Mouse (Mus musculus) CD4-positive helper T cell, adult 2 months (primary cell): ENCODE results near the gene Rasal2.
A peak's percentile ranks its signal among the peaks of the same experiment; 100 is the strongest.

Experiments used
- DNase-seq: peaks from one replicate; pipeline ENCODE4 v3.0.0-alpha.2; 2012; ENCODE audit warnings: low read depth, missing footprints, low spot score

Gene Rasal2

DNA sequence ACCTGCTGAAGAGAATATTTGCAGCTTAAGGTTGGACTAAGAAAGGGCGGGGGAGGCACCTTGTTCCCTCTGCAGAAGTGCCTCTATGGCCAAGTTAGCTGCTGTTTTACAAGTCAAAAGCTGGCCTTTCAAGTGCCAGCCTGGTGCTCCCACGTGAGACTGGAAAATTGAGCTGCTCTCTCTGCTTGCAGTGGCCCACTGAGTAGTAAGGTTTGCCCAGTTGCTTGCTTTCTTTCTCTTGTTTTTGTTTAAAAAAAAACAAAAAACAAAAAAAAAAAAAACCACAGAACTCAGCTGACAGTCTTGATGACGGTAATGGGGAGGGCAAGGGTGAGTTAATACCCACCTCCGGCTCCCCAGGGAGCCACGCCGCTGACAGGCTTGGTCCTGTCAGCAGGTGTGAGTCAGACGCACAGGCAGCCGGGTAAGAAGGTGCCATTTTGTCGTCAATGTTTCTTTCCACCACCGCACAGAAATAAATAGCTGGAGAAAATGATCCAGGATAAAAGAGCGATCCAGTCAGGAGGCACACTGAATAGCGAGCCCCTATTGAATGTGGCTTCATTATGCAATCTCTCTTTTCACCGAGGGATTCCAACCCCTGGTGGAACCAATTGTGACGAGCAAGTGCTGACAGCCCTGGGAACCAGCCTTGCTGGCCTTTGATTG is 27.7 kb upstream of the Rasal2 start:
- no peak for DNase-seq

DNA sequence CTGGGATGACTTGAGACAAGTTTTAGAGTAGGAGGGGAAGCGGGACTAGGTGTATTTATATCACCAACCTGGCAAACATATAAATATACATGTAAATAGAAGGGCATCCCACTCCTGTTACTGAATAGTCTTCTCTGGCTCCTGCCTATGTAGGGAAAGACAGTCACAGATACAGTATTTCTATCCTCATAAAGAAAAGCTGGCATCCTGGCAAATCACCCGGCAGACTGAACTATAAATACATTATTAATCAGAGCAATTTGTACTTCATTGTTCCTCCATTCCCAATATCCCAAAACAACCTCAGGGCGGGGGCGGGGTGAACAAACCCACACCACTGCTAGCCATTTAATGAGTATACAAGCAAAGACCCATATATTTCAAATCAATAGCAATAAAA is 26.7 kb upstream of the Rasal2 start:
- DNase-seq, result no peak

DNA sequence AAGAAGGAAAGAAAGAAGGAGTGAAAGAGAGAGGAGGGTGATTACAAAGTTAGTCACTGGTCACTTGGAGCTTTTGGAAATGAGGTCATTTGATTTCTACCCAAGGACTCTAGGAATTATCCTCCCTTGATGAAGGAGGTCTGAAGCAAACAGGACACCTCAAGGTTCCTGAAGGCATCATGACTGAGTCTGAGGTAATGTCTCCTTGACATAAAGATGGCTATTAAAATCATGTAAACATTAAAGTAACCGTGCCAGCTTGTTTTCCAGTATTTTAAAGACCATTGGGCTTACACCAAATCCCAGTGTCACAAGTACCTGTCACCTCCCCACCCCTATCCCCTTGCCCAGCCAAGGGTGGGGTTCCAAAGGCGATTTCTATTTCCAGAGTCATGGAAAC is 25.9 kb upstream of the Rasal2 start:
- DNase-seq, result no peak

DNA sequence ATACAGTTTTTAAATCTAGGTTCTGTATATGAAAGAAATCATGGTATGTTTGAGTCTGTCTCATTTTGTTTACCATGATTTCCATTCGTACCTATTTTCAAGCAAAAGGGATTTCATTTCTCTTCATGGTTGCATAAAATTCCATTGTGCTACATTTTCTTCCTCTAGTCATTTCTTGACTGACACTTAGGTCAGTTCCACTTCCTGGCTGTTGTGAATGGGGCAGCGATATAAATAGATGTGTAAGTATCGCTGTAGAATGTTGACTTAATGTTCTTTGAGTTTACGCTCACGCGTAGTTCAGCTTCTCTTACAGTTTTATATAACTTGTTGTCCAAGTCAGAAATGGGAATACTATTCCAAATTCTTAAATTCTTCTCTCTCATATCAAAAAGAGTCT is 23.5 kb upstream of the Rasal2 start:
- no peak for DNase-seq

DNA sequence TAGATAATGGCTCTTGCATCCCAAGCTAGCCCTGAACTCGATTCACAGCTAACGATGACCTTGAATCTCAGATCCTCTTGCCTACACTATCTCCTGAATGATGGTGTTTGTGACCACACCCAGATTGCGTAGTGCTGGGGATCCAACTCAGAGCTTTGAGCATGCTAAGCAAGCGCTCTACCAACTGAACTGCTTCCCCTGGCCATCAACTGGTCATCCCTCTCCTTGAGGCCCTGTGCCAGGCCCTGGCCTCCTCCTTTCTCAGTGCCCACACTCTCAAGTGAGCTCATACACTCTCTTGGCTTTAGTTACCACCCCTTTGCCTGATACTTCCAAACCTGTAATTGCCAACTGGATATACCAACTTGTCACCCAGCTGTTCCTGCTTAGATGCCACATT is 22.0 kb upstream of the Rasal2 start:
- no peak for DNase-seq

DNA sequence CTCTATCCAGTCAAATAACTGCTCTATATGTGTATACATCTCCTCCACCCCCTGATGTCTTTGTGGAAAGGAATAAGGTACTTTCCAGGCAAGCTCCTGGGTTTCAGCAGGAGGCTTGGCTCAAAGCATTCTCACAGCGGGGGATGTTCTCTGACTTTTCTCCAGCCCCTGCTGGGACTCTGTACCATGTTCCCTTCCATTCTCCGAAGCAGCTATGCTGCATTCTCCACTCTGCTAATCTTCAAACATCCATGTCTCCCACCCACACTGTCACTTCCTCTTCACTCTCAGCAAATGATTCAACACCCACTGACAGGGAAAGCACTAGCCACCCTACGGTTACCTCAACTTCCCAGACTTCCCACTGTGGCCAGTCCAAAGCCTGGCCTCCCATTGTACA is 20.9 kb upstream of the Rasal2 start:
- no peak for DNase-seq

DNA sequence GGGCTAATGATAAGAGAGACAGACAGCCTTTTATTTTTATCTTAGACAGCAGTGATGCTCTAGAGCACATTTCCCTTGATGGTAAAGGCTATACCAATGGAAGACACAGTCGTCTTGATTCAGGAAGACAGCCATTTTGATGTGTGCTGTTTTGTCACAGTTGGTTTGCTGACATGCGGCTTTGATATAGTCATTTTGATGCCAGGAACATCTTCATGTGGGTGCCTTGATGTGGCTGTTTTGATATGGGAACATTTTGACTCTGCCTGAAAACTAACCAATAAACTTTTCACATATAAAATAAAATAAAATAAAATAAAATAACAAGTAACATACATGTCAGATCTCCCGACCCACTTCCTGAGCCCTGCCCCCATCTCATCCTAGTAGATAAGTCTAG is 16.0 kb upstream of the Rasal2 start:
- peak; percentile 38 for DNase-seq

DNA sequence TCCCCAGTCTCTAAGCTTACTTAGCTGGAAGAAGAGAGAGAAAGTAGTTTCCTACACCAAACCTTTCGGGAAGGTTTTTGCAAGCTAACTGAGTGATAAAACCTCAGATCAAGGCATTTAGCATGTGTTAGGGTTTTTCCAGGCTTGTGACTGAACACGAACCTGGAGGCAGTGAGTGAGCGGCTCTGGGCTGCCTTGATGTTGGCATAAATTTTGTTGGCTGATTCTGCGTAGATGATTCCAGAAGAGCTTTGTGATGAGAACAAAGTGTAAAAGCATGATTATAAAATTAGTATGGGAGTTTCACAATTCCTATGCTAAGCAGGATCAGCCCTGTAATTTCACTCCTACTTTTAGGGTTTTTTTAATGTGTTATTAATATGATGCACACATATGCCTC is 15.2 kb upstream of the Rasal2 start:
- no peak for DNase-seq

DNA sequence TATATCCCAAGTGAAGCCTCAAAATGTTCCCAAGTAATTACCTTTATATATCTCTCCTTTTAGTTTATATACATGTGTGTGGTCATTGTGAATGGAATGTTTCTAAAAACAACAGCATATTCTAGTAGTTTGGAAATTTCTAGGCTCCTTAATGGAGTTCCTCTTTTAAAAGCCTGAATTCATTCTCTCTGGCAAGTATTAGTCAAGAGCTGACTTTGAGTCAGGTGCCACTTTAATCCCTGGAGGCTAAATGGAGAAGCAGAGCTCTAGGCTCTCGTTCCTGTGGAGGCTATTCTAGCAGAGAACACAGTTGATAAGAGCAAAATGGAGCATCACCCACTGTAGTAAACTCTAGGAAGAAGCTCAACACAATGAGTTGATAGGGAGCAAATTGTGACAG is 14.5 kb upstream of the Rasal2 start:
- DNase-seq, result no peak

DNA sequence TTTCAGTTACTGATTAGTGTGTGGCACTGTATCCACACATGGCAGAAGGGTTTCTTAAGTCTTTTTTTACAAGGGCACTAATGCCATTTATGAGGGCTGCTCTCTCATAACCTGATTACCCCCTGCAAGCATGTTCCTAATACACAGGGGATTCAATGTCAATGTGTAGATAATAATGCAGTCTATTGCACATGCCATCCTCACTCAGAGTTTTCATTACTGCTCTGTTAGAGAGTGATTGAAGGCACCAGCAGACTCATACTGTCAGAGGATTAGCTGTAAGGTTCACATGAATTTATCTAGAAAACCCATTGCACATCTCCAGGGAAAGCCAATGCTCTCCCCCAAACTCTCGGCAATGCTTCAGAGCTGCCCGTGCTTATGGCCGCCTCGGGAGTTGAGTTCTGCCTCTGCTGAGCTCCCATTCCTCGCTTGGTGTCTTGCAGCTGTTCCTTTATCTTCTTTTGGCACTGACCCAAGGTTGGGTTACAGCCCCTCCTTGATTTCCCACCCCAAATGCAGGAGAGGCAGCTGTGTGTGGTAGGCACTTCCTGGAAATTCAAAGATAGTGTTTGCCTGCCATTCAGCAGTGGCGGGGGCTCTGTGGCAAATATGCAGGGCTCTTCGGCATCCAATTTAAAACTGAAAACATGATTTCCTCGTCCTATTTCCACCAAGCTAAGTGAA is 13.5 kb upstream of the Rasal2 start:
- no peak for DNase-seq

DNA sequence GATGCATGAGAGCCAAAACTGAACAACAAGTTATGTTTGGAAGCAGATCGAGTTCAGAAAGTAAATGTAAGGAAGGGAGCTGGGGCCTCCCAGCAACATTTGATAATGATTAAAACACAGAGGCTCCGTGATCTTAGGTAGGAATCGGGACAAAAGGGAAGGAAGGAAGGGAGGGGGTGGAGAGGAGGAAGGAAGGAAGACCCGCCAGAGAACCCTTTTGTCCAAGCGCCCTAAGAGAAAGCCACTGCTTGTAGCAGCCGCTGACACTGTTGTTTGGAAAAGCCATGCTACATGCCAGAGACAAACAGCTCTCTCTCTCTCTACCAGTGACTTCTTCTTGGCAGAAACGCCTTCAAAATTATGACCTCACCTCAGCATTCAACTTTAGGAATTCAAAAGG is 5.5 kb upstream of the Rasal2 start:
- DNase-seq, result no peak

DNA sequence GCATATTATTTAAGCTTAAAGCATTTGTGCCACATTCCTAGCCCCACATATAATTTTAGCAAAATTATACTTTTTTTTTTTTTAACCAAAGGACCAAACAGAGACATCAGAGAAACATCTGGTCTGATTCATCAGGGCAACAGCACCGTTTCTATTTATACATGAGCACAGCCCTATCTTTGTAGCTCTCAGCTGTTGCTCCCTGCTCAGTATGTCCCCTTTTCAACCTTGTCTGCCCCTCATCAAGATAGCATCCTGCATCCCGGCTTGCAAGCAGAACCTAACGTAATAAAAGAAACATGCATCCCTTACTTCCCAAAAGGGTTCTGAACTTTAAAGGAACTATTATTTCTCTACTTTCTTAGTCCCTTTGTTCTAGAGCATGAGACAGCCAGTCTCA is 5.0 kb upstream of the Rasal2 start:
- DNase-seq, result no peak

DNA sequence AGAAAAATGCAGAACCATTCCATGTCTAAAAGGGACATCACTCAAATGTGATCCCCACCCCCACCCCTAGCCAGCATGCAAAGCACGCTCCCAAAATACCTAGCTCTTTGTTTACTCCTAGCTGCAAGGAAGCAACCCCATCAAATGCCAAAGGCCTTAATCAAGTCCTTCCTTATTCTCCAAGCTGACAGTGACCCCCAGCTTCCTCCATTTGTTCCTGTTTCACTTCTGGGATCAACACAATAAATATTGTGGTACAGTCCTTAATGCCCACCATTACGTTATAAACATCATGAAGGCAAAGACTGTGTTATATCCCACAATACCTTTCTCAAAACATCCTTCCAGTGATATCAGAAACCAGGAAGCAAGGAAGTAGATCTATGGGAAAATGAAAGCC is 4.2 kb upstream of the Rasal2 start:
- DNase-seq, result no peak

DNA sequence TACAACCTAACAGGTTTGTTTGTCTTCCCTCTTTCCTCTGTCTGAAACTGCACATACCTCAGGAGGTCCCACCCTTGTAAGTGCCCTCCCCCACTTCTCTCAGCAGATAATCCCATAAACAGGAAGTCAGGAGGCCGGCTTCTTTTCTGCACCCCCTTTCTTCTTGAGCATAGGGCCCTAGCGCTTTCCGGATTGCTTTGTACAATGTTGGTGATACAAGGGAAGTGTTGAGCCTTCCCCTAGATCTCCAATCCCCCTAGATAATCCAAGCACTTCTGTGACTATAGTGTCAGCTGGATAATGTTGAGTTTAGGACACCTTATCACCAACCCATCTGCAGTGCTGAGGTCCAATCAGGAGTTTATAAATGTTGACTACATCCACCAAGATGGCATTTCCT is 3.4 kb upstream of the Rasal2 start:
- no peak for DNase-seq

DNA sequence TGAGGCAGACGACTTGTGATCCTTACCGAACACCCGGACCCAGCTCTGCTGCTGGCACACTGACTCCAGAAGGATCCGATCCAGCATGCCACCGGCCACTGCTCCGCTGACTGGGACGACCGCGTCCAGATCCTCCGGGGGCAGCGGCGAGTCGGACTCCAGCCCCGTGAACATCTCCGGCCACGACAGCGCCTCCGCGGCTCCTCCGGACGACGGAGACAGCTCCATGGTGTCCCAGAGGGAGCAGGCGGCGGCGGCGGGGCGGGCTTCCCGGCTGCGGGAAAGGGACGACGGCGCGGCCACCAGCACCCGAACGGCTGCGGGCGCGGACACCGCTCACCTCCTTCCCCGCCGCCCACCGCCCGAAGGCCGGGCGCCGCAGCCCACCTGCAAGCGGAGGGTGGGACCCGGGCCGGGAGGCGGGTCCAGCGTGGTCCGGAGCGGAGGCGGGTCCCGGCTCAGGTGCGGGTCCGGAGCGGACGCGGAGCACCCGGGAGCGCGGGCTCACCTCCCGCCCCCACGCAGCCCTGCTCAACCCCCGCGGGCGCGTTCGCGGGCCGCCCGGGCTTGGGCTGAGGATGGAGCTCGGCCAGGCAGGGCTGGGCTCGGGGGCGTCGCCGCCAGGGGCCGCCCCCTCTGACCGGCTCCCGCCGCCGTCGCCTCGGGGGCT is 549 bp downstream of the Rasal2 start:
- peak; percentile 39 for DNase-seq

DNA sequence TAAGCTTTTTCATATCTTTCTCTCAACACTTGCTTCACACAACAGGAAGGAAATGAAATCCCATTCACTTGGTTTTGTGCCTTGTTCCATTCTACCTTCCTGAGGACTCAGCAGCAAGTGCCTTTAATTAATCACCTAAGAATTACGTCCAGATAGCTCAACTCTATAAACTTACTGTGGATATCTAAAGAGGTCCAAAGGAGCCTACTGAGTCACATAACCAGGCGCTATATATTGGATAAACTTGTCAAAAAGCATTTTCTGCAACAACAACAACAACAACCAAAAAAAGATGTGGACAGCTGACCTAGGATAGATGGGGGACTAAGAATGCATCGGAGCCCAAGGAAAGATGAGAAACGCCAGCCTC is 1.1 kb downstream of the Rasal2 start:
- peak; percentile 9 for DNase-seq

DNA sequence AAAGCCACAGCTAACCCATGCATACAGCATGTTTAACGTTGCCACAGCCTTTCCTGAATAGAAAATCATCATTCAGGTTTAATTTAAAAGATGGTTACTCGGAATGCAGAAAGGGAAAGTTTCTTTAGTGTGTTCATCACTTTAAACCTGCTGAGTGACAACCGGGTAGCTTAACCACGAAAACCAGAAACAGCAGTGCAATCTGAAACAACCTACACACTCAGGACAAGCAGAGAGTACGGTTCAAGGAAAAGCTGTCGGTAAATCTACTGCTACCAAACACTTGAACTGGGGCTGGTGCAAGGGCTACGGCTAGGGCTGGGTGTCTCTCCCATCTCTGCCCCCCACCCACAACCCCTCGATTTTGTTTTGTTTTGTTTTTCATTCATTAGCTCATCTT is 1.5 kb downstream of the Rasal2 start:
- DNase-seq, result peak; percentile 15

DNA sequence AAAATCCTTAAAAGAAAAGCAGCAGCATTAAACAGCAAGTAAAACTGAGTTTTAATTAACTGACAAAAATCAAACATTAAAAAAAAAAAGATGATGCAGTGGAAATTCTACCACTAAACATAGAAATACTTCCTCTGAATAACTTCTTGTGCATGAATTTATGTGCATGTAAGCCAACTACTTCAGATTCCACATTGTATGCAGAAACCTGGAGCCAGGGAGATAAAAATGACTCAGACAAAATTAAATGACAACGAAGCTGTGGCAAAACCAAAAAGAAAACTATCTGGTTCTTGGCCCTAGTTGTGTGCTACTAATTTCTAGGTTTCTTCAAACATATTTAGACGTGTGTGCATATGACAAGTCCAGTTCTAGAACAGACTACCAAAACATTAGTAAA is 2.7 kb downstream of the Rasal2 start:
- DNase-seq, result no peak

DNA sequence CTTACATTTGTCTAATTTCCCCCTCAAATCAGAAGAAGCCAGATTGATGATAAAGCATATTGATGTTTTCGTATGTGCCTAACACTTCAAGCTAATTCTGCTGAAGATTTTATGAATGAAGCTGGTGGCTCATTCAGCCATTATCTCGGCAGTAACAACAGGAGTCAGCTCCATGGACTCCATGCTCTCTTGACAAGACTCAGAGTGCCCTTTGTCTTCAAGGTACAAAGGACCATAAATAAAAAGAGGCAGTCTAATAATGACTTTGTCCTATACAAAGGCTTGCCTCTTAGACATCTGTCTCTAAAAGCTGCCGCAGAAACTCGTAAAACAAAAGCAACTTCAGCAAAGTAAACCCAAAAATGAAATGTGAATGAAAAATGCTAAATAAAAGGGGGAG is 24.4 kb downstream of the Rasal2 start:
- no peak for DNase-seq

DNA sequence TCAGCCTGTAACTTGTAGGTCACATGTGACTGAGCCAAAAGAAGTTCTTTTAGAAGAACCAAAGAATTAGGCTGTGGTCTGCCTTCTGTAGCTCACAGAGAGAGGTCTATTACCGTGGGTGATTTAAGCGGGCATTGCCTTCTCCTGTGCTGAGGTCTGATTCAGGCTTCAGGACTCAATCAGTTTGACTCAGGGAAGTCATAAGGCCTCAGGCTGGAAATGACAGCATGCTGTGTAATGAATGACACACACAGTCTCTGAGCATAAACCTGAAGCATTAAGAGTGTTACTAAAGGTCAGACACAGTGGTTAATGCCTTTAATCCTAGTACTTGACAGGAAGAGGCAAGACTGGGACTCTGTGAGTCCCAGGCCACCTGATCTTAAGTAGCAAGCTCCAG is 31.7 kb downstream of the Rasal2 start:
- DNase-seq, result no peak

DNA sequence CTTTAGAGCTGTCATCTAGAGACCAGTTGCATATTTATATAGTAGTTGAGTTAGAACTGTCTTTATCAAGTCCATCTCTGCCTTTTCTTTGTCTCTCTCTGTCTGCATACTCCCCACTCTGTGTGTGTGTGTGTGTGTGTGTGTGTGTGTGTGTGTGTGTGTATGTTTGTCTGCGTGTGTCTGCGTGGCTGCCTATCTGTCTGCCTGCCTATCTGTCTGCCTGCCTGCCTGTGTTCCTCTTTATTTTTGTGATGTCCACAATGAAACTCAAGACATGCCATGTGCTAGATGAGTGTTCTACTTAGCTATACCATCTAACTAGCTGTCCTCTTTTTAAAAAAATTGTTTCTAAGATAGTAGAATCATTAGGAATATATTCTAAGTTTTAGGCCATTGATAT is 42.0 kb downstream of the Rasal2 start:
- no peak for DNase-seq

DNA sequence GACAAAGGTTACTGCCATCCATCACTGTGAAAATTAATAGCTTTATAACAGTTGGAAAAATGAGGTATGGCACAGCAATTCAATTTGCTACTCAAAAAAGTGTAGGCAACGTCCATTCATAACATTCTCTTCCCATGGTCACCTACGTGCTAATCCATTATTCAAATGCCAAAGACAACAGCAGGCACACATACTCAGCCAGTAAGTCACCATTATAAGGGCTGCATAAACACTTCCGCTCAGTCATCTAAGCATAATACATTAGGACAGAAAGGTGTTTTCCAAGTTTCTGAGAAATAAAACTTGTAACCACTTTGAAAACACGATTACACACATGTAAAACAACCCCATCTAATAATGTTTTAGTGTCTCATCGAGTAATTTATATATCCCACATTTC is 44.1 kb downstream of the Rasal2 start:
- no peak for DNase-seq

DNA sequence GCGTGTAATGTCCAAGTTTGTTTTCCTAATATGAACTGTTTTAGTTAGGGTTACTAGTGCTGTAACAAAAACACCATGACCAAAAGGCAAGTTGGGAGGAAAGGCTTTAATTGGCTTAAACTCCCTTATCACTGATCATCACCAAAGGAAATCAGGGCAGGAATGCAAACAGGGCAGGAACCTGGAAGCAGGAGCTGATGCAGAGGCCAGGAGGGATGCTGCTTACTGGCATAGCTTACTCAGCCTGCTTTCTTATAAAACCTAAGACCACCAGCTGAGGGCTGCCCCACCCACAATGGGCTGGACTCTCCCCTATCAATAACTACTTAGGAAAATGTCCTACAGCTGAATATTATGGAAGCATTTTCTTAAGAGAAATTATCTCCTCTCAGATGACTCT is 65.7 kb downstream of the Rasal2 start:
- DNase-seq, result no peak
